8 mouse cellular contexts compared by ENCODE assay signal in the genomic region with DNA sequence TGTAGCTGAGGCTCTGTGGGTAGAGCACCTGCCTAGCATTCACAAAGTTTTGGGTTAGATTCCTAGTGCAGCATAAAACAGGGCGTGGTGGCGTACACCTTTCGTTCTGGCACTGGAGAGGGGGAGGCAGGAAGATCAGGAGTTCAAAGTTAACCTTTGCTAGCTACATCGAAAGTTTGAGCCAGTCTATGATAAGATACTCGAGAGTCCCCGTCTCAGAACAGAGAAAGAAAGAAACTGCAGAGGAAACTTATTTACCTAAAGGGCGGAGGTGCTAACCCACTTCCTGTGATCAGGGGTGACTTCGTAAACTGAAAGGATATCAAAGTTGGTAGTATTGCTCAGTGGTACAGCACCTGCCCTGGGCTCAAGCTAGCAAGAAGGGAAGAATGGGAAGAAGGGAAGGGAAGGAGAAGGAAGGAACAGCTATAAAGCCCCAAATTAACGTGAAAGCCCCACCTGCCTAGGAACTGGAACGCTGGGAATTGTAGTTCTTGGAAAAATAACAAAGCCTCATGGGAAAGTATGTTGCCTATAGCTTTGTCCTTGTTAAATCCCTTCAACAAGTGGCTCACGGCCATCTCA. TPM values are rescaled to one million over a fixed set of nuclear protein-coding genes. Genes with fewer than 3 reads are reported as not detected.
DNase-seq lines count a peak whose midpoint lies in the region; ATAC-seq and TF ChIP-seq lines count a peak whose summit lies in the region.

No protein-coding gene starts in this region.

- no peak for TF ChIP-seq POLR2A in bone marrow macrophage, adult 2 months (IDR thresholded peaks at IDR 0.05; ENCODE audit: borderline replicate concordance, low read depth, low read length)

- no peak for ATAC-seq in kidney, postnatal 0 days (replicated peaks; ENCODE audit: low FRiP score, low read depth)
- no peak for ATAC-seq in hindbrain, postnatal 0 days

- peak overlapping the region; percentile 36 for H3K4me2 ChIP-seq in kidney, postnatal 0 days (ENCODE audit: low read length)
- H3K4me2 ChIP-seq in hindbrain, postnatal 0 days (ENCODE audit: low read depth, low read length), result peak overlapping the region; percentile 38

- no peak overlapping the region for H3K4me3 ChIP-seq in kidney, postnatal 0 days (replicated peaks; ENCODE audit: low read depth, low read length)
- H3K4me3 ChIP-seq in bone marrow macrophage, adult 2 months (ENCODE audit: insufficient read depth, low read length), result peak overlapping the region; percentile 44
- H3K4me3 ChIP-seq in hindbrain, postnatal 0 days (ENCODE audit: low read length), result no peak overlapping the region
- H3K4me3 ChIP-seq in midbrain, embryonic 10.5 days, result peak overlapping the region; percentile 39

- no peak overlapping the region for H3K27ac ChIP-seq in kidney, postnatal 0 days
- no peak overlapping the region for H3K27ac ChIP-seq in bone marrow macrophage, adult 2 months (ENCODE audit: insufficient read depth, low read depth, low read length)
- H3K27ac ChIP-seq in hindbrain, postnatal 0 days, result no peak overlapping the region
- H3K27ac ChIP-seq in midbrain, embryonic 10.5 days (replicated peaks), result peak overlapping the region; percentile 42; the same call in 1 of the 2 replicates

- no peak for DNase-seq in kidney, postnatal 0 days (ENCODE audit: low spot score)
- no peak for DNase-seq in kidney, postnatal 4 days
- no peak for DNase-seq in hindbrain, postnatal 0 days (ENCODE audit: low spot score)
- DNase-seq in midbrain, embryonic 10.5 days (ENCODE audit: low spot score), result no peak
- DNase-seq in thymus, postnatal 36 days, result peak; percentile 46 to 51
- DNase-seq in adrenal gland, adult 18-20 months (ENCODE audit: low spot score in 2 of 2), result no peak
- DNase-seq in adrenal gland, postnatal 14 days, result no peak

- H3K9ac ChIP-seq in kidney, postnatal 0 days (ENCODE audit: low read depth, low read length), result no peak overlapping the region
- H3K9ac ChIP-seq in hindbrain, postnatal 0 days (replicated peaks; ENCODE audit: low read length), result no peak overlapping the region

- H3K27me3 ChIP-seq in kidney, postnatal 0 days (ENCODE audit: insufficient read depth, low read length), result no peaks in the 10 kb centered on the region
- H3K27me3 ChIP-seq in hindbrain, postnatal 0 days (ENCODE audit: insufficient read depth, low read length), result no peaks in the 10 kb centered on the region
- no peaks in the 10 kb centered on the region for H3K27me3 ChIP-seq in midbrain, embryonic 10.5 days (ENCODE audit: low read depth, poor library complexity, severe bottlenecking)

- H3K9me3 ChIP-seq in kidney, postnatal 0 days (replicated peaks; ENCODE audit: low read length), result no peaks in the 10 kb centered on the region
- no peaks in the 10 kb centered on the region for H3K9me3 ChIP-seq in hindbrain, postnatal 0 days (ENCODE audit: low read length)
- H3K9me3 ChIP-seq in midbrain, embryonic 10.5 days (replicated peaks), result no peaks in the 10 kb centered on the region

- TF ChIP-seq CTCF in kidney, postnatal 0 days (IDR thresholded peaks at IDR 0.05; ENCODE audit: low read depth), result no peak
- no peak for TF ChIP-seq CTCF in bone marrow macrophage, adult 2 months (IDR thresholded peaks at IDR 0.05; ENCODE audit: low read depth, low read length)
- no peak for TF ChIP-seq CTCF in hindbrain, postnatal 0 days (IDR thresholded peaks at IDR 0.05; ENCODE audit: low read depth)

- H3K36me3 ChIP-seq in kidney, postnatal 0 days (ENCODE audit: insufficient read depth, low read length), result no peaks in the 10 kb centered on the region
- H3K36me3 ChIP-seq in hindbrain, postnatal 0 days (ENCODE audit: insufficient read depth, low read length), result no peaks in the 10 kb centered on the region
- H3K36me3 ChIP-seq in midbrain, embryonic 10.5 days, result no peaks in the 10 kb centered on the region

- H3K4me1 ChIP-seq in kidney, postnatal 0 days (replicated peaks; ENCODE audit: insufficient read depth, low read length), result no peaks in the 10 kb centered on the region
- H3K4me1 ChIP-seq in bone marrow macrophage, adult 2 months (ENCODE audit: control insufficient read depth, insufficient read depth, low read length), result no peaks in the 10 kb centered on the region
- H3K4me1 ChIP-seq in hindbrain, postnatal 0 days (ENCODE audit: insufficient read depth, low read length), result no peaks in the 10 kb centered on the region
- H3K4me1 ChIP-seq in midbrain, embryonic 10.5 days, result peaks cover 26% of the 10 kb centered on the region

- WGBS in kidney, postnatal 0 days, result 47% methylated on average over 11 of the region's 11 CpGs
- 58% methylated on average over 11 of the region's 11 CpGs for WGBS in hindbrain, postnatal 0 days
- WGBS in midbrain, embryonic 10.5 days, result 48% methylated on average over 11 of the region's 11 CpGs

RNA-seq across cellular contexts. Expression of a gene that starts 42.4 kb away (rescaled TPM):
- polyA plus RNA-seq in kidney, postnatal 0 days (2015; fragmentation: Nextera tagmentation; extraction: Ambion mirVana), result 7.7 and 8.6 TPM in 2 replicates
- 4.7 and 5.1 TPM in 2 replicates for polyA plus RNA-seq in bone marrow macrophage, adult 2 months (2012; ENCODE audit: insufficient read depth, insufficient read length, missing spikeins)
- 2.7 and 4.0 TPM in 2 replicates for total RNA-seq in hindbrain, postnatal 0 days (2014; rRNA removed)
- polyA plus RNA-seq in hindbrain, postnatal 0 days (2015; fragmentation: Nextera tagmentation; extraction: Ambion mirVana), result 3.1 and 4.1 TPM in 2 replicates
- polyA plus RNA-seq in midbrain, embryonic 10.5 days (2016; fragmentation: Nextera tagmentation; extraction: Ambion mirVana), result 0.36 and 0.92 TPM in 2 replicates
- total RNA-seq in adrenal gland, adult 18-20 months (2021), result 1 to 10 TPM; 2.4 to 2.6 TPM
- 4.4 and 4.8 TPM in 2 replicates for total RNA-seq in adrenal gland, postnatal 14 days (2021)

Comparison
In these comparisons a context has a peak if more than half of its experiments do, and no peak if none do; other contexts are left out.
1. DNase-seq: peak in thymus, postnatal 36 days (2 of 2); none in kidney, postnatal 0 days (single experiment), kidney, postnatal 4 days (0 of 2), hindbrain, postnatal 0 days (single experiment), midbrain, embryonic 10.5 days (single experiment), adrenal gland, adult 18-20 months (0 of 2) and adrenal gland, postnatal 14 days (single experiment).
2. H3K4me3 ChIP-seq: peak in bone marrow macrophage, adult 2 months (single experiment) and midbrain, embryonic 10.5 days (single experiment); none in kidney, postnatal 0 days (single experiment) and hindbrain, postnatal 0 days (single experiment).